Mouse (Mus musculus) megakaryocyte, adult 5-6 weeks (primary cell): ENCODE measurements at regions not wholly inside any gene's neighbourhood (a gene's known extent, or its start where the extent isn't known, plus 50 kb on each side); places are given as distances from the start of the nearest gene placed in this dataset.

Experiments used
- ATAC-seq: 2 replicates; pipeline ENCODE4 v1.8.0; 2016; ENCODE audit warnings: mild to moderate bottlenecking, inconsistent platforms; ENCODE audit not compliant: poor library complexity, severe bottlenecking

- ATAC-seq = no peak
Observed at GRCm38 (mm10) chr7:135324991-135325390, 66.5 kb downstream of the Nps start.

- ATAC-seq = no peak
Observed at GRCm38 (mm10) chr7:135344979-135345378, 65.1 kb upstream of the Foxi2 start.

- no peak for ATAC-seq
Observed at GRCm38 (mm10) chr7:135346720-135347119, 63.4 kb upstream of the Foxi2 start.

DNA sequence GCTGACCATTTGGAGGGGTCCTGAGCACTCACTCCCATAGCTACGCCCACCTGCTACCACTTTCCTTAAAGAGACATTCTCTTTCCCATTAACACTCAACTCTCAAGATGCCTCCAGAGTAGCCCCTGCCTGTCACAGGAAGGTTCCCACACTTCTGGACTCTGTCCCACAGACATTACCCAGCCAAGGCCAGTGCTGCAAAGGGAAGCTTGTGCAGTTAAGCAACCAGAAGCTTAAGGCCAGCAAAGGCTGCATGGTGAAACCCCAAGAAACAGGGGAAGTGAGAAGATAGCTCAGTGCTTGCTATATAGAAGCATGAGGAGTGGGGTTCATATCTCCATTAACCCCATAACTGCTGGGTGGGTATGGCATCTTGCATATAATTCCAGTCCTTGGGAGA lies 52.3 kb upstream of the Foxi2 start:
- peak; percentile 51 for ATAC-seq
